Mouse (Mus musculus) spleen, adult 18-20 months (tissue): ENCODE results near the gene Cdk13.
A peak's percentile ranks its signal among the peaks of the same experiment; 100 is the strongest.

Experiments used
- DNase-seq, 2 experiments: peaks; one replicate each; pipeline ENCODE4 v3.0.0; 2022; ENCODE audit warnings: mixed read lengths in 2 of 2

Cdk13 gene

DNA sequence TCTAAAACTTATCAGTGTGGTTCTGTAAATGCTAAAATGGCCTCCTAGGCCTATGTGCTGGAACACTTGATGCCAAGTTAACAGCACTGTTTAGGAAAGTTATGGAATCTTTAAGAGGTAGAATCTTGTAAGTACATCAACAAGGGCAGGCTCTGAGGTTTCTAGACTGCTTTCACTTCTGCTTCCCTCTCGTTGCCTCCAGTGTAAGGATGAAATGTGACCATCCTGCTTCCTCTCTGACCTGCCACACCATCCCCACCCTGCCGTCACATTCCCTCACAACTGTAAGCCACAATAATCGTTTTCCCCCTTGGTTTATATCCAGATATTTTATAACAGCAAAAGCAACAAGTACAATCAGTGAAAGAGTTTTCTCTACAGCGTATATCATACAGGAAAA, 49.9 kb downstream of the Cdk13 start:
- no peak for DNase-seq

GRCm38 (mm10) chr13:17728798-17729197, 76.1 kb downstream of the Cdk13 start:
- DNase-seq = no peak

DNA sequence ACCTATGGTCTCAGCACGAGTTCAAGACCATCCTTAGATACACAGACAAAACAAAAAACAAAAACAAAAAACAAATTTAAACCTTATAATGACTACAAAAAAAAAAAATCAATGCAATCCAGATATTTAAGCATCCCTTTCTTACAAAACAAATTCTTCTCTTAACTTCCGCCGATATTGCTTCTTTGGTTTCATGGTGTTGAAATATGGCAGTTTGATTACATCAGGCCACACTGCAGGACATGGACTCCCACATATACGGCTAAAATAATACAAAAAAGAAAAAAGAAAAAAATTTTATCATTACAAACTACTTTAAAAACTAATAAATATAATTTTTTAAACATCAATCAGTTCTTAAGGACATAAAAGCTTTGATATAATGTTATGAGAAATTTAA, 77.0 kb downstream of the Cdk13 start:
- DNase-seq = no peak

GRCm38 (mm10) chr13:17717357-17717756, 87.5 kb downstream of the Cdk13 start:
- DNase-seq = no peak

DNA sequence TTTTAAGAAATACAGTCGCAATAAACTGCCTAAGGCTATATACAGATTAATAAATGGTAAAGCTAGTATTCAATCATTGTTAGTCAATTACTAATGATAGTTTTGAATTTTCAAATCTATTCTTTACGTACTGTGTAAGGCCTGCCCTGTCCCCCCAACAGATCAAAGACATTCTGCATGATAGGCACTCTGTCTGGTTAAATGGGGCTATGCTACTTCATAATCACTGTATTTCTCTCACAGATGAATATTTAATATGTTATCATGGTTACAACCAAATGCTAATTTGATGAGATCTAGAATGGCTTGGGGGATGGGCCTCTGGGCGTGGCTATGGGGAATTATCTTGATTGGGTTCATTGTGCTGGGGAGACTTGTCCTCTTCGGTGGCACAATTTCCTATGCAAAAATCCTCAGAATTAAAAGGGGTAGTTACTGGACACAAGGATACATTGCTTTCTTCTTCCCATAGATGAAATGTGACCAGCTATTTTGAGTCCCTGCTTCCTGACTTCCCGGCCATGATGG, 96.0 kb downstream of the Cdk13 start:
- DNase-seq = no peak

- DNase-seq = no peak
These were observed 99.6 kb downstream of the Cdk13 start for GRCm38 (mm10) chr13:17705188-17705826.

- DNase-seq = no peak
These were observed 102.6 kb downstream of the Cdk13 start for GRCm38 (mm10) chr13:17702311-17702710.

DNA sequence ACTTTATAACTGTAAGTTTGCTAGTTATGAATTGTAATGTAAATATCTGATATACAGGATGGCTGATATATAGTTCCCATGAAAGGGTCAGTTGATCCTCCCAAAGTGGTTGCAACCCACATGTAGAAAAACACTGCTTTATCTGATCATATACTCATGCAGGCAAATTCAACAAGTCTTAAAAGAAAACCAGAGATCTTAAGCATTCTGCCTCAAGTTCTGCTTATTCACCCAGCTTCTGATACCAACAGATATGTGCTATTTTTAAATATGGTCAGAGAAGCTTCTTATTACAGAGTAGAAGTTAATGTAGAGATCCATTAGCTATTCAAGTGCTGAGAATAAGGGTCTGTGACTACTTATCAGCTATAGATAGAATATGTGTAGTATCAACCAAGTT, 103.6 kb downstream of the Cdk13 start:
- no peak for DNase-seq

- DNase-seq = no peak
These were observed 104.7 kb downstream of the Cdk13 start for GRCm38 (mm10) chr13:17700090-17700715.

DNA sequence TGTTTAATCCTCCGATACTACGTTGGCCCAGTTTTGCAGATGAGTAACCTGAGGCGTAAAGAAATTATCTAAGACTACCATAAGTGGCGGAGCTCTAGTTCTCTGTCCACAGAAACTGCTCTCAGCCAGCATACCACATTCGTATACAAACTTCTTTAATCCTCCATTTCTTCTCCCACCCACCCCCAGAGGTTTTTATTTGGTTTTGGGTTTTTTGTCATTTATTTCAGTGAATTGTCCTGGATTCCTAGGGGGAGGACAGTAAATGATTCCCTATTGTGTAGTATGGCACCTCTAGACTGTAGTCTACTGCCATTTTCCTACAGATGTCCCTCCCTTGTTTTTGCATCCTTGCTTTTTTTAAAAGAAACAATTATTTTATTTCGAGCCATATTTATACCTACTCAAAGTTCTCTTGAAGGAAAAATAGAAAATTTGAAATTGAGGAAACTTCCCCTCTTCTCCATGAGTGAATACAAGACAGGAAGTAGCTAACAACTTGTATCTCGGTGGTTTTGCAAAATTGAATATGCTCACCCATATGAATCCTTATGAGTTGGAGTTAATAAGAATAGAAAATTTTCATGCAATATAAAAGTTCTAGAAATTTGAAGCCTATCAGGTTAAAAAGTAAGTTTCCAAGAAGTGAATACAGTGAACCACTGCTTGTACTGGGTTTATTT, 108.9 kb downstream of the Cdk13 start:
- DNase-seq = no peak

DNA sequence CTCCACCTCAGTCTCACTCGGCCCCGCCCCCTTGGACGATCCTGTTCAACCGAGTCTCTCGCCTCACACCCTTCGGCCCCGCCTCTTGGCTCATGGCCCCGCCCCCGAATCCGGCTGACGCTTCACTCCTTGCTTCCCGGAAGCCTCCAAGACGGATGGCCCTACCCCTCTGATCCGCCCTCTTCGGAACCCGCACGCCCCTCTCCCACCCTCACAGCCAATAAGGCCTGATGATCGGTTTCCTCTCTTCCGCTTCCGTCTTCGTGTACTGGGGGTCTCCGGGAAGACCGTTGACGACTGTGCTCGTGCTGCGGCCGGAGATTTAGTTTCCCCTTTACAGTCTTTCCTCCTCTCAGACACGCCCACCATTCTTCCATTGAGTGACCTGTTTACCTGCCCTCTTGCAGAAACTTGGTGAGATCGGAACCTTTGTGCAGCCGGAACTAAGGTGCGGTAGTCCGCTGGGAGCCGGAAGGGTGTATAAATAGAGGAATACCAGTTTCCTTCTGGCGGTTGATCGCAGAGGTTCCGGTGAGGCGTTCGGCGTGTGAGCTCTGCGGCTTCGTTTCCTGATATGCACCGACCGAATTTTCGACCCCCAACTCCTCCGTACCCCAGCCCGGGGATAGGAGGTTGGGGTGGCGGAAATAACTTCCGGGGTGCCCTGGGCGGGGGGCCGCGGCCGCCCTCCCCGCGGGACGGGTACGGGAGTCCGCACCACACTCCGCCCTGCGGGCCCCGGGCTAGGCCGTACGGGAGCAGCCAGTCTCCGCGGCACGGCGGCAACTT, 109.8 kb downstream of the Cdk13 start, which contains the start of the genes Mplkip and Sugct:
Gene Mplkip, plus strand, starts transcription at position 282 of the 789 bp plus-strand sequence.
Gene Sugct, minus strand, starts transcription at position 643 of the 789 bp plus-strand sequence.
- peak; percentile 100 for DNase-seq

- no peak for DNase-seq
These were observed 110.5 kb downstream of the Cdk13 start for GRCm38 (mm10) chr13:17694414-17694813.

DNA sequence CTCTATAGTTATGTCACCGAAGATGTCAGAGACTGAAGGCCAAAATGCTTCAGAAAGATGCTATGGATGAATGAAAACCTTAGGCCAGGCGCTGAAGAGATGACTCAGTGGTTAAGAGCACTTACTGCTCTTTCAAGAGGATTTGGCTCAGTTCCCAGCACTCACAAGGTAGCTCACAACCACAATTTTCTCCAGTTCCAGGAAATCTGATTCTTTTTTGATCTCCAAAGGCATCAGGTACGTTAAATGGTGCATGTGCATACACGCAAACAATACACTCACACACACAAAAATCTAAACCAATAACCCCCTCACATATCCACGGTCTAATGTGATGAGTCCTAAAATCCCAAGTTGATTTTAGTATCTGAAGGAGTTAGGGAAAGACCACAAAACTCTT, 111.1 kb downstream of the Cdk13 start:
- DNase-seq = no peak

GRCm38 (mm10) chr13:17691436-17691835, 113.5 kb downstream of the Cdk13 start:
- DNase-seq = no peak

DNA sequence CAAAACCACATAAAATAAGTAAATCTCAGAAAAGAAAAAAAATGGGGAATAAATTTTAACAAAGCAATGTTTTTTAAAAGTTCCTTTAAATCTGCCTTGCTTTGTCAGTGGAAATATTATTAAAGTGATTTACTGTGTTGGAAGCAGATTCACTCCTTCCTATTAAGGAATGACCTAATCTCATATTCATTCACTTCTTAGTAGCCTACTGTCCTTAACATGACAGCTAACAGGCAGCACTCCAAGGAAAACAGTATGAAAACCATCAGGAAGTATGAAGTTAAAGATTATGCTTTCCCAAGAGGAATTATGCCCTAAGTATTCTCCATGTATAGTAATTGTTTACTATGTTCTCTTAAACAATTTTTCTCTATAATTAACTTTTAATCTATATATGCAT, 114.2 kb downstream of the Cdk13 start:
- no peak for DNase-seq

- DNase-seq = no peak
These were observed 115.4 kb downstream of the Cdk13 start for GRCm38 (mm10) chr13:17689461-17689860.

GRCm38 (mm10) chr13:17671122-17671521, 133.8 kb downstream of the Cdk13 start:
- DNase-seq = no peak

GRCm38 (mm10) chr13:17667380-17667779, 137.5 kb downstream of the Cdk13 start:
- no peak for DNase-seq
